Mouse (Mus musculus) R1 (cell line): ENCODE data around the gene 4930555G01Rik.
"Not testable (repeated sequence)": the region's sequence is repeated elsewhere in the genome, so short reads cannot be mapped to it uniquely, and the experiment has no call there.

Experiments
- DNase-seq: peaks from one replicate; pipeline ENCODE4 v3.0.0-alpha.2; 2018; ENCODE audit warnings: low read depth, low spot score

Gene 4930555G01Rik

DNA sequence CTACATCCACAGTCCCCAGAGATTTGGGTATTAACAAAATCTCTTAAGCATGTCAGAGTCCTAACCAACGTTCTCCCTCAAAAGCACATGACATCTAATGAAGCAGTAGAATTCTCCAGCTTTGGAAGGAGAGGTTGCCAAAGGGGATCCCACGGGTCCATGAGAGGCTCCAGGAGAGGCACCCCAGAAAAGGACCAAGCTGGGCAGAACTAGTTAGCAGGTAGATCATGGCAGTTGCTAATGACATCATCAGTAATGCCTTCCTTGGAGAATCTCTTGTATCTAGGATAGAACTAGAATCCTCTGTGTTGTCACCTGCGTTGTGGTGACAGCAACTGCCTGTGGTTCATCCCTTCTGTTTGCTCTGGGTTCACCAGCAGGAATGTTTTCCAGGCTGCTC is at the start of gene 4930555G01Rik:
4930555G01Rik (plus strand) TSS at position 301 of the 400 bp plus-strand sequence.
- DNase-seq, result not testable (repeated sequence)

DNA sequence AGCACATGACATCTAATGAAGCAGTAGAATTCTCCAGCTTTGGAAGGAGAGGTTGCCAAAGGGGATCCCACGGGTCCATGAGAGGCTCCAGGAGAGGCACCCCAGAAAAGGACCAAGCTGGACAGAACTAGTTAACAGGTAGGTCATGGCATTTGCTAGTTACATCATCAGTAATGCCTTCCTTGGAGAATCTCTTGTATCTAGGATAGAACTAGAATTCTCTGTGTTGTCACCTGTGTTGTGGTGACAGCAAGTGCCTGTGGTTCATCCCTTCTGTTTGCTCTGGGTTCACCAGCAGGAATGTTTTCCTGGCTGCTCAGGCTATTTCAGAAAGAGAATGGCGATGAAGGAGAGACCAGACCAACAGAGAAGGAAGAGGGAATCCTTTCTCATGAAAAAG is 34.8 kb upstream of the 4930555G01Rik start, which contains the start of gene Gm3298:
Gm3298 (plus strand) TSS at position 301 of the 400 bp plus-strand sequence.
- DNase-seq, result not testable (repeated sequence)

DNA sequence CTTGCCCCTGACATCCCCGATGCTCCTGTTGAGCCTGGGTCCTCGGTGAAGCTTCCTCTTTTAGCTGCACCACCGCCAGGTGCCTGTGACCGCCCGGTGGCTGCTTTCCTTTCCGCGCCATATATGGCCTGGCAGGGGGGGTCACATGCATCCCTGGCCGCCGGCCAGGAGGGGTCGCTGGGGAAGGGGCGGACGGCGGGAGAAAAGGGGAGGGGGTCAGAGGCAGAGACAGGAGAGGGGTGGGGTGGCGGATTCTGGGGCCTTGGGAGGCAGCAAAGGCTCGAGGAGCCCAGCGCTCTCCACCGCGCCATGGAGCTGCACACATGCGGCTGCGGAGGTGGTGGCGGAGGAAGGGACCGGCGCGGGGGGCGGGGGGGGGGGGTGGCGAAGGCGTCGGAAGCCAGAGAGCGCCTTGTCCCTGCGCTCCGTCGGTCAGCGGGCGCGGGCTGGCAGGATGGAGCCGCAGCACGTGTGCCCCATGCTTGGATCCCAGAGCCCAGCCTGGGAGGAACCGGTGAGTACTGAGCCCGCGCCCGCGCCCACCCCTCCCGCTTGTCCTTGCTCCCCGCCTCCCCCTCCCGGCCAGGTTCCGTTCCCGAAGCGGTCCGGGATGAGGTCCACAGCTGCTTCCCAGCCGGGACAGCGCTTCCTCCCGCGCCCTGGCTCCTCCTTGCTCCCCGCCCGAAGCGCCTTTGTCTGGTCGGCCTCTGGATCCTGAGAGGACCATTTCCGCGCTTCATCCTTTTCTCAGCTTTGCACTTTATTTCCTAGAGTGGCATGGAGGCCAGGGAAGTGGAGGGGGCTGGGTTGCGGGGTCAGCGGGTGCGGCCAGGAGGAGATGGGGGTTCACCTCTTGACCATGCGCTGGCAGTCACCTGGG is 20.4 kb downstream of the 4930555G01Rik start, which contains the start of gene Gm8281:
Gm8281 (plus strand) TSS at position 430 of the 880 bp plus-strand sequence.
- DNase-seq, result peak; percentile 8
